In genomic region chr4:58728641-58729040, GRCm38 (mm10) we compare ENCODE assay signal across 27 mouse cellular contexts. TPM values are rescaled to one million over a fixed set of nuclear protein-coding genes. Genes with fewer than 3 reads are reported as not detected.
"Had no signal": no experiment of that assay in that cellular context is flagged by ENCODE, and none has a peak within 500 bp of the region (broad histone marks: within the 10 kb centered on the region; RNA-seq: fewer than 3 reads in every experiment).

No protein-coding gene starts in this region.

- ATAC-seq: liver, embryonic 12.5 days; midbrain, embryonic 13.5 days; midbrain, embryonic 16.5 days had no signal

- H3K36me3 ChIP-seq: limb, embryonic 13.5 days; liver, embryonic 12.5 days; liver, embryonic 15.5 days; lung, embryonic 15.5 days; midbrain, embryonic 10.5 days; midbrain, embryonic 13.5 days; stomach, embryonic 15.5 days had no signal

- H3K9ac ChIP-seq: limb, embryonic 13.5 days; liver, embryonic 12.5 days; liver, embryonic 15.5 days; lung, embryonic 15.5 days; midbrain, embryonic 13.5 days; stomach, embryonic 15.5 days had no signal

- H3K4me2 ChIP-seq: limb, embryonic 13.5 days; liver, embryonic 12.5 days; liver, embryonic 15.5 days; lung, embryonic 15.5 days; midbrain, embryonic 13.5 days; stomach, embryonic 15.5 days had no signal

- H3K27me3 ChIP-seq: limb, embryonic 13.5 days; liver, embryonic 12.5 days; liver, embryonic 15.5 days; lung, embryonic 15.5 days; megakaryocyte, embryonic 14.5 days; midbrain, embryonic 13.5 days; stomach, embryonic 15.5 days had no signal

- H3K9me3 ChIP-seq: limb, embryonic 13.5 days; liver, embryonic 12.5 days; liver, embryonic 15.5 days; lung, embryonic 15.5 days; megakaryocyte, embryonic 14.5 days; midbrain, embryonic 13.5 days; stomach, embryonic 15.5 days had no signal

- H3K4me1 ChIP-seq: liver, embryonic 15.5 days; megakaryocyte, embryonic 14.5 days; stomach, embryonic 15.5 days had no signal

- DNase-seq: kidney, adult 18-20 months; kidney, adult 9 months; kidney, postnatal 10 days; kidney, postnatal 36 days; layer of hippocampus, postnatal 36 days; left cerebral cortex, postnatal 4 days; liver; lung, adult 18-20 months; lung, postnatal 10 days; lung, postnatal 36 days; right cerebral cortex, adult 18-20 months; right cerebral cortex, postnatal 14 days; right cerebral cortex, postnatal 4 days; thymus, postnatal 25 days had no signal

- H3K27ac ChIP-seq: left cerebral cortex, adult 2 months; limb, embryonic 13.5 days; liver, embryonic 12.5 days; liver, embryonic 15.5 days; lung, embryonic 15.5 days; midbrain, embryonic 10.5 days; midbrain, embryonic 13.5 days; stomach, embryonic 15.5 days had no signal

- H3K4me3 ChIP-seq: left cerebral cortex, adult 2 months; limb, embryonic 13.5 days; liver, embryonic 12.5 days; liver, embryonic 15.5 days; lung, embryonic 15.5 days; megakaryocyte, embryonic 14.5 days; midbrain, embryonic 10.5 days; midbrain, embryonic 13.5 days; myocyte; stomach, embryonic 15.5 days had no signal

RNA-seq across cellular contexts. Expression of gene Olfr267, which starts 58.9 kb away (rescaled TPM):
- total RNA-seq: monocyte, adult 5-6 weeks had no signal
- polyA plus RNA-seq: limb, embryonic 13.5 days; liver, embryonic 12.5 days; liver, embryonic 15.5 days; lung, embryonic 15.5 days; midbrain, embryonic 10.5 days; midbrain, embryonic 13.5 days; midbrain, embryonic 16.5 days; myocyte; neural tube, embryonic 11.5 days; stomach, embryonic 15.5 days had no signal
